Mouse (Mus musculus): ENCODE data around the gene Timm23. TPM values are rescaled to one million over a fixed set of nuclear protein-coding genes. Genes with fewer than 3 reads are reported as not detected.
A peak's percentile ranks its signal among the peaks of the same experiment; 100 is the strongest.
"Not testable (repeated sequence)": the region's sequence is repeated elsewhere in the genome, so short reads cannot be mapped to it uniquely, and the experiment has no call there.

Gene Timm23
- polyA plus RNA-seq, 1 experiment from 2014 or later = 215 TPM

- Histone ChIP-seq H3K4me2 (replicated peaks) (no peak overlapping the region), H3K27me3 (no peaks in the 10 kb centered on the region), H3K27ac (no peak overlapping the region), H3K4me3 (replicated peaks) (no peak overlapping the region), H3K9me3 (no peaks in the 10 kb centered on the region), H3K9ac (replicated peaks) (no peak overlapping the region), H3K4me1 (replicated peaks) (no peaks in the 10 kb centered on the region), H3K36me3 (peaks cover 58% of the 10 kb centered on the region)
- 90% methylated on average over 6 of the region's 6 CpGs for WGBS
- ATAC-seq = no peak
These were observed 20.8 kb downstream of the Timm23 start for GRCm38 (mm10) chr14:32180861-32181260.

- peaks cover 53% of the 10 kb centered on the region for H3K36me3 ChIP-seq
- WGBS = 95% methylated on average over 10 of the region's 10 CpGs
- no peak overlapping the region for H3K4me3 ChIP-seq (replicated peaks)
- H3K27me3 ChIP-seq = no peaks in the 10 kb centered on the region
- H3K9ac ChIP-seq (replicated peaks) = no peak overlapping the region
- H3K27ac ChIP-seq = no peak overlapping the region
- H3K4me2 ChIP-seq (replicated peaks) = no peak overlapping the region
- ATAC-seq = no peak
- H3K9me3 ChIP-seq = no peaks in the 10 kb centered on the region
- no peaks in the 10 kb centered on the region for H3K4me1 ChIP-seq (replicated peaks)
These were observed 22.1 kb downstream of the Timm23 start for GRCm38 (mm10) chr14:32179393-32180195.

GRCm38 (mm10) chr14:32176590-32176989 is 25.1 kb downstream of the Timm23 start:
- not testable (repeated sequence) for H3K9me3 ChIP-seq; ATAC-seq; H3K9ac ChIP-seq (replicated peaks); H3K4me2 ChIP-seq (replicated peaks); H3K4me1 ChIP-seq (replicated peaks); H3K27ac ChIP-seq; H3K4me3 ChIP-seq (replicated peaks); H3K27me3 ChIP-seq
- peaks cover 47% of the 10 kb centered on the region for H3K36me3 ChIP-seq
- 90% methylated on average over 5 of the region's 5 CpGs for WGBS

GRCm38 (mm10) chr14:32175310-32175709 is 26.4 kb downstream of the Timm23 start:
- no peak overlapping the region for H3K4me3 ChIP-seq (replicated peaks)
- WGBS = 93% methylated on average over 2 of the region's 2 CpGs

GRCm38 (mm10) chr14:32170137-32170536 is 31.6 kb downstream of the Timm23 start:
- no peaks in the 10 kb centered on the region for H3K9me3 ChIP-seq
- peaks cover 14% of the 10 kb centered on the region for H3K4me1 ChIP-seq (replicated peaks)
- no peak overlapping the region for H3K9ac ChIP-seq (replicated peaks)
- H3K4me3 ChIP-seq (replicated peaks) = no peak overlapping the region
- no peak overlapping the region for H3K4me2 ChIP-seq (replicated peaks)
- no peaks in the 10 kb centered on the region for H3K27me3 ChIP-seq
- H3K27ac ChIP-seq = no peak overlapping the region
- no peak for ATAC-seq
- 91% methylated on average over 4 of the region's 4 CpGs for WGBS
- H3K36me3 ChIP-seq = peaks cover 24% of the 10 kb centered on the region

More at GRCm38 (mm10) chr14:32175310-32175709, 26.4 kb downstream of the Timm23 start:
- Histone ChIP-seq H3K9me3 (no peaks in the 10 kb centered on the region), H3K4me1 (replicated peaks) (no peaks in the 10 kb centered on the region), H3K36me3 (peaks cover 36% of the 10 kb centered on the region), H3K4me2 (replicated peaks) (no peak overlapping the region), H3K27ac (no peak overlapping the region), H3K9ac (replicated peaks) (no peak overlapping the region), H3K27me3 (no peaks in the 10 kb centered on the region)
- ATAC-seq = no peak

- H3K4me3 ChIP-seq (replicated peaks) = no peak overlapping the region
- no peak overlapping the region for H3K4me2 ChIP-seq (replicated peaks)
- H3K27ac ChIP-seq = no peak overlapping the region
- peaks cover 15% of the 10 kb centered on the region for H3K36me3 ChIP-seq
- 73% methylated on average over 3 of the region's 3 CpGs for WGBS
- H3K9me3 ChIP-seq = no peaks in the 10 kb centered on the region
- peaks cover 17% of the 10 kb centered on the region for H3K4me1 ChIP-seq (replicated peaks)
- H3K9ac ChIP-seq (replicated peaks) = no peak overlapping the region
- no peak for ATAC-seq
- no peaks in the 10 kb centered on the region for H3K27me3 ChIP-seq
These were observed 33.0 kb downstream of the Timm23 start for GRCm38 (mm10) chr14:32168653-32169231.

GRCm38 (mm10) chr14:32167326-32167725 is 34.4 kb downstream of the Timm23 start:
- Histone ChIP-seq H3K4me2 (replicated peaks) (no peak overlapping the region), H3K4me1 (replicated peaks) (peaks cover 17% of the 10 kb centered on the region), H3K36me3 (0 out of 2 replicates have a peak, but pooled peaks cover 4% of the 10 kb centered on the region), H3K9me3 (no peaks in the 10 kb centered on the region), H3K27ac (no peak overlapping the region), H3K27me3 (no peaks in the 10 kb centered on the region), H3K9ac (replicated peaks) (no peak overlapping the region), H3K4me3 (replicated peaks) (no peak overlapping the region)
- WGBS = 93% methylated on average over 5 of the region's 5 CpGs
- no peak for ATAC-seq

- H3K4me1 ChIP-seq (replicated peaks) = peaks cover 18% of the 10 kb centered on the region
- no peaks in the 10 kb centered on the region for H3K27me3 ChIP-seq
- H3K4me3 ChIP-seq (replicated peaks) = no peak overlapping the region
- H3K36me3 ChIP-seq = no peaks in the 10 kb centered on the region
- no peak overlapping the region for H3K27ac ChIP-seq
- H3K4me2 ChIP-seq (replicated peaks) = no peak overlapping the region
- H3K9ac ChIP-seq (replicated peaks) = no peak overlapping the region
- no peaks in the 10 kb centered on the region for H3K9me3 ChIP-seq
- no peak for ATAC-seq
- 78% methylated on average over 1 of the region's 1 CpGs for WGBS
These were observed 34.9 kb downstream of the Timm23 start for GRCm38 (mm10) chr14:32166840-32167239.

GRCm38 (mm10) chr14:32166062-32166441 is 35.6 kb downstream of the Timm23 start:
- H3K27ac ChIP-seq = no peak overlapping the region
- peak overlapping the region; percentile 98 for H3K4me2 ChIP-seq (replicated peaks)
- no peaks in the 10 kb centered on the region for H3K36me3 ChIP-seq
- no peaks in the 10 kb centered on the region for H3K27me3 ChIP-seq
- H3K4me1 ChIP-seq (replicated peaks) = peaks cover 26% of the 10 kb centered on the region
- no peaks in the 10 kb centered on the region for H3K9me3 ChIP-seq
- peak overlapping the region; percentile 50; the same call in 1 of the 2 replicates for H3K4me3 ChIP-seq (replicated peaks)
- no peak for ATAC-seq
- WGBS = 77% methylated on average over 2 of the region's 2 CpGs
- H3K9ac ChIP-seq (replicated peaks) = no peak overlapping the region

GRCm38 (mm10) chr14:32165278-32166061 is 36.2 kb downstream of the Timm23 start:
- H3K36me3 ChIP-seq = no peaks in the 10 kb centered on the region
- peak overlapping the region; percentile 98 for H3K4me2 ChIP-seq (replicated peaks)
- peak; percentile 30 for ATAC-seq
- peak overlapping the region; percentile 65 for H3K9ac ChIP-seq (replicated peaks)
- 0 out of 2 replicates have a peak overlapping the region, but pooled peaks have one; percentile 51 for H3K27ac ChIP-seq
- H3K9me3 ChIP-seq = no peaks in the 10 kb centered on the region
- peaks cover 31% of the 10 kb centered on the region for H3K4me1 ChIP-seq (replicated peaks)
- no peaks in the 10 kb centered on the region for H3K27me3 ChIP-seq
- 1% methylated on average over 42 of the region's 42 CpGs for WGBS
- peak overlapping the region; percentile 50 for H3K4me3 ChIP-seq (replicated peaks)

- WGBS = 86% methylated on average over 8 of the region's 8 CpGs
These were observed 37.3 kb downstream of the Timm23 start for GRCm38 (mm10) chr14:32164173-32165051.

More at GRCm38 (mm10) chr14:32164173-32165051, 37.3 kb downstream of the Timm23 start:
- H3K4me2 ChIP-seq (replicated peaks) = no peak overlapping the region
- H3K36me3 ChIP-seq = no peaks in the 10 kb centered on the region
- ATAC-seq = no peak
- H3K4me1 ChIP-seq (replicated peaks) = peaks cover 35% of the 10 kb centered on the region
- no peak overlapping the region for H3K27ac ChIP-seq
- H3K27me3 ChIP-seq = no peaks in the 10 kb centered on the region
- no peaks in the 10 kb centered on the region for H3K9me3 ChIP-seq
- H3K9ac ChIP-seq (replicated peaks) = no peak overlapping the region
- no peak overlapping the region for H3K4me3 ChIP-seq (replicated peaks)

All from midbrain, embryonic 13.5 days (tissue).